Mouse (Mus musculus): ENCODE data around the gene Mypn.

- no peak for TF ChIP-seq POLR2A (IDR thresholded peaks at IDR 0.05; ENCODE audit: borderline replicate concordance, extremely low read depth, low read depth, low read length)
- TF ChIP-seq CTCF (IDR thresholded peaks at IDR 0.05; ENCODE audit: insufficient read depth, low read length) = no peak
Observed at GRCm38 (mm10) chr10:63160671-63161070, 43.1 kb downstream of the Mypn start.

Measured in lung, adult 2 months (tissue).